Mouse (Mus musculus) embryonic facial prominence, embryonic 13.5 days (tissue): Measurements from ENCODE around the gene 1700066M21Rik. TPM values are rescaled to one million over a fixed set of nuclear protein-coding genes. Genes with fewer than 3 reads are reported as not detected.

Experiments
- polyA plus RNA-seq: library from polyadenylated mRNA; unstranded; fragments of >200 nt; fragmentation: Nextera tagmentation; extraction: Ambion mirVana; gene quantifications from 2 replicates; pipeline ENCODE4 v1.2.1, GENCODE M21; 2015

1700066M21Rik gene
- polyA plus RNA-seq, 1 experiment from 2014 or later = 16.5 TPM

Other genes starting within 250 kb of the 1700066M21Rik start
- 17.5 and 18.4 TPM in 2 replicates for gene Maip1, start 28.7 kb downstream of the 1700066M21Rik start, polyA plus RNA-seq
- 27.0 and 33.9 TPM in 2 replicates for gene Tyw5, start 29.5 kb downstream of the 1700066M21Rik start, polyA plus RNA-seq